Mouse (Mus musculus) right cerebral cortex, postnatal 10 days (tissue): ENCODE data around the gene G6pc2.

Experiments used
- DNase-seq, 2 experiments: peaks; one replicate each; pipeline ENCODE4 v3.0.0; 2021; ENCODE audit warnings: low spot score in 2 of 2

G6pc2 gene

GRCm38 (mm10) chr2:69239315-69239714 is 28.4 kb downstream of the G6pc2 start:
- no peak for DNase-seq

DNA sequence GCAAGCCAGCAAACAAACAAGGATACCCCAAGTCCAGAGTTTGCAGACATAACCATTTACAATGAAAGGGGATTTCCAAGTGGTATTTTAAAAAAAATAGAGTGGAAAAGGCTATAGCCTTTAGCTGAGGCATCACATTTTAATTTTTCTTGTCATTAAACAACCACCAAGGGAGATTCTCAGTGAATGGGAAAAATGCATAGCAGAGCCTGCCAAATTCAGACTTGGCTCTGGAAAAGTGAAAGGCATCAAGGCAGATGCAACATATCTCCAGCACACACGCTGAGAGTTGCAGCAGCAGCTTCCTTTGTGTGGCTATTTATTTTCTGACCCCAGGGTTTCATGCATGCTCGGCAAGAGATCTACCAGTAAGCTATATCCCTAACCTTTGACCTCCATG is 34.1 kb downstream of the G6pc2 start:
- DNase-seq, result peak in 1 of 2 experiments; percentile 26

DNA sequence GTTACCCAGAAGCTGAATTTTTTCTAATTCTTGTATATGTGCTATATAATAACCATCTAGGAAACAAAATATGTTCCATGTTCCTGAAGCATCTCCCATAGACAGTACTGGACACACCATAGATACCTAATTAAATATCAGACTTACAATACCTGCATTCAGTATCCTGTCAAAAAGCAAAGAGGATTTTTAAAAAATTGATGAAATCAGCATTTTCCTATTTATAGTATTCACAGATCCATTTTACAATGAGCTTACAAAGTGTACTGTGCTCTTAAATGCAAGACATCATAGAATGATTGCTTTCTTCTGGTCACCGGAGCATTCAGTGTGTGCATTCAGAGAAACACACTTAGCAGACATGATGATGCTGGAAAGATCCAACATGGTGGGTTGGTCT is 36.2 kb downstream of the G6pc2 start:
- DNase-seq, result no peak

DNA sequence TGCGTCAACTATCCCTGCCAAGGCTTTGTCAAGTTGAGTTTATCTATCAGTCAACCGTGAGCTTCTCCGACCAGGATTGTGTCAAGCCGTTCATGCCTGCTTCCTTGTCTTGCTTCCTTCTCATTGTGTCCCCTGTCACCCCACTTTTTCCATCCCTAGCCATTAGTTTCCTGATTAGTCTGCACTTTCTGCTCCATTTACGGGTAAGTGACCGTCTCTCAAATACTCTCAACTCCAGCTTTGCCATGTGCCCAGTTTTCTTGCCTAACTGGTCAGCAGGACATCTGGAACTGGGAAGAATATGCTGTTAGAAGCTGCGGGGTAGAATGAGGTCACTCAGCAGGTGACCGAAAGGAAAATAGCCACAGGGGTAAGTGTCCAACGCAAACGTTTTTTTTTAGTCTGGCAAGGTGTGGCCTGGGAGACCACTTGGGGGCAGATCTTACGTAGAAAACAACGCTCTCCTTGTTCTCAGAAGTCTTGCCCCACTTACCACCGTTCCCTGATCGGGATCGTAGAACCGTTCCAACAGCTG is 37.4 kb downstream of the G6pc2 start:
- no peak for DNase-seq

DNA sequence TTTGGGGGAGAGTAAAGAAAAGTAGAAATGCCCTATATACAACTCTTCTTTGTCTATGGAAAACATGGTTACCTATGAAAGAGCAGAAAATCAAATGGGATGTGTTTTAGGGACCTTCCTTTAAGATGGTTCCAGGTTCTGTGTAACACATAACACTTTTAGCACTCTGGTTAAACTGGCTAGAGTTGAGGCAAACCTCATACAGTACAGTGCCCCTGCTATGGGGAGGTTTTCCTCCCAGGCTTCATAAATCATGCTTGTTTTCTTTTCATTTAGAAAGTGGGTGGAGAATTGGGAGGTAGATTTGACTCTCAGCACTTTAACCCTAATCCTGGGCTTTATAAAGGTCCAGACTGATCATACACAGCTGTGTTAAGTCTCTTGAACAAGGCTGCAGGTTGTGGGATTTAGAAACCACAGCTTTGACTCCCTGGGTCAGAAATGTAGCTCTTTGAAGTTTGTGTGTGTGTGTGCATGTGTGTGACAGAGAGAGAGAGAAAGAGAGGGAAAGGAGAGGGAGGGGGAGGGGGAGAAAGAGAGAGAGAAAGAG is 53.3 kb downstream of the G6pc2 start:
- DNase-seq, result no peak

DNA sequence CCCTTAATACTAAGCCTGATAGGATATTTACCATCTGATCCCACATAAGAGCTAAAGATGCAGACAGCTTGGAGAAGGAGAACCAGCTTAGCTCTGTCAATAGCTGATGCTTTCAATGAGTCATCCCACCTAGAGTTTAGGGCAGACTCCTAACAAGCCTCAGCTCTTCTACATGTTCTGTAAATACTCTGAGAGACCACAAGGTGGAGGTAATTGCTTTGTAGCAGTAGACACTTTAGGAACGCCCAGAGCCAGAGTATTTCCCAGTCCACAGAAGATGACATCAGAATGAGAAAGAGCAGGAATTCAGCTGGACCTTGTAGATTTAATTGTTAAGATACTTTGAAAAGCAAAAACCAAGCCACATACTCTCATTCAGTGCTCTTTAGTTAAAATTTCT is 65.0 kb downstream of the G6pc2 start:
- DNase-seq, result no peak
